Mouse (Mus musculus) hindbrain, embryonic 10.5 days (tissue): ENCODE results near the gene Ndufa9. TPM values are rescaled to one million over a fixed set of nuclear protein-coding genes. Genes with fewer than 3 reads are reported as not detected.

Experiments used
- DNase-seq: peaks from one replicate; pipeline ENCODE4 v3.0.0-alpha.2; 2017; ENCODE audit warnings: low spot score
- H3K27ac ChIP-seq: fragments of 300-500 bp; sonication (generic); 2 replicates; pipeline ENCODE4 v1.5.1; 2016; ENCODE audit warnings: mild to moderate bottlenecking, moderate library complexity
- H3K27me3 ChIP-seq: fragments of 300-500 bp; sonication (generic); 2 replicates; pipeline ENCODE4 v1.6.1; 2016; ENCODE audit warnings: mild to moderate bottlenecking; ENCODE audit not compliant: poor library complexity, insufficient read depth, severe bottlenecking
- H3K36me3 ChIP-seq: fragments of 300-500 bp; sonication (generic); 2 replicates; pipeline ENCODE4 v1.6.1; 2016; ENCODE audit warnings: mild to moderate bottlenecking, moderate library complexity
- H3K4me1 ChIP-seq: fragments of 300-500 bp; sonication (generic); replicated peaks from 2 replicates; pipeline ENCODE4 v1.6.1; 2016; ENCODE audit warnings: mild to moderate bottlenecking
- H3K4me3 ChIP-seq: fragments of 300-500 bp; sonication (generic); 2 replicates; pipeline ENCODE4 v1.5.1; 2016; ENCODE audit warnings: mild to moderate bottlenecking, moderate library complexity
- H3K9me3 ChIP-seq: fragments of 300-500 bp; sonication (generic); 2 replicates; pipeline ENCODE4 v1.6.1; 2016; ENCODE audit warnings: mild to moderate bottlenecking, moderate library complexity
- WGBS: fragments of 180-500 bp; shearing (Covaris S2); methylation state at CpG from one replicate; pipeline ENCODE4 v1.1.7; 2016; 5-methylcytosine and 5-hydroxymethylcytosine counted together
- polyA plus RNA-seq: library from polyadenylated mRNA; unstranded; fragments of >200 nt; fragmentation: Nextera tagmentation; extraction: Ambion mirVana; gene quantifications from 2 replicates; pipeline ENCODE4 v1.2.1, GENCODE M21; 2016

Ndufa9 gene
- polyA plus RNA-seq, 1 experiment from 2014 or later = 192 TPM

DNA sequence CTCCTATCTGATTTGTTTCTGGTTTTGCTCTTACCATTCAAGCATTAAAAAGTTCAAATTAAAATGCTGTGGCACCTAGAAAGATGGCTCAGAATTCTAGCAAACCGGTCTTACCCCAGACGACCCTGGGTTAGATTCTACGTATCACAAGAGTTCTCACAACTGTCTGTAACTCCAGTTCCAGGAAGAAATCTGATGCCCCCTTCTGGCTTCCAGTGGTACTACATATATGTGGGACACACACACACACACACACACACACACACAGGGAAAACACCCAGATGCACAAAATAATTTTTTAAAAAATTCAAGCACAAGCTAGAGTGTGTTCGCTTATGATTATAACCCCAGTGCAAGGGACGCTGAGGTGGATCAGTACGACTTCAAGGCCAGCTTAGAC lies 55.2 kb downstream of the Ndufa9 start:
- no peaks in the 10 kb centered on the region for H3K27me3 ChIP-seq
- H3K4me1 ChIP-seq = no peaks in the 10 kb centered on the region
- no peaks in the 10 kb centered on the region for H3K9me3 ChIP-seq
- H3K27ac ChIP-seq = no peak overlapping the region
- 92% methylated on average over 6 of the region's 6 CpGs for WGBS
- DNase-seq = no peak
- H3K4me3 ChIP-seq = no peak overlapping the region
- no peaks in the 10 kb centered on the region for H3K36me3 ChIP-seq

DNA sequence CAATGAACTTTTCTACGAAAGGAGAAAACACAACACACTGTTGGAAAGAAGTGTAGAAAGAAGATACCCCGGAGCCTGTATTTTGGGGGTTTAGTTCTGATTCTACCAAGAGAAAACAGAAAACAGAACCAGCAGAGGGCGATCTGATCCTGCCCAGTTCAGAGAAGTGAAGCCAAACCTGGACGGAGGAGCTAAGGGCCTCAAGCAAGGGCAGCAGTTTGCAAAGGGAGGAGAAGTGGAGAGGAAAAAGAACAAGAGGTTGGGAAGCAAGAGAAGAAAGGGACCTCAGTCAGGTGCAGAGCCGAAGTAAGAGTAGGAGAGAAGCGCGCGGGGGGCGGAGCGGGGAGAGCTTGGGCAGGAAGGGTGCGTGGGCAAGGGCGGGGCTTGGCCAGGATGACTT lies 57.0 kb downstream of the Ndufa9 start:
- Histone ChIP-seq H3K27ac (no peak overlapping the region), H3K27me3 (no peaks in the 10 kb centered on the region), H3K36me3 (no peaks in the 10 kb centered on the region), H3K4me1 (no peaks in the 10 kb centered on the region), H3K4me3 (peak overlapping the region; percentile 32; the same call in 1 of the 2 replicates), H3K9me3 (no peaks in the 10 kb centered on the region)
- DNase-seq = peak; percentile 18
- 34% methylated on average over 12 of the region's 12 CpGs for WGBS

DNA sequence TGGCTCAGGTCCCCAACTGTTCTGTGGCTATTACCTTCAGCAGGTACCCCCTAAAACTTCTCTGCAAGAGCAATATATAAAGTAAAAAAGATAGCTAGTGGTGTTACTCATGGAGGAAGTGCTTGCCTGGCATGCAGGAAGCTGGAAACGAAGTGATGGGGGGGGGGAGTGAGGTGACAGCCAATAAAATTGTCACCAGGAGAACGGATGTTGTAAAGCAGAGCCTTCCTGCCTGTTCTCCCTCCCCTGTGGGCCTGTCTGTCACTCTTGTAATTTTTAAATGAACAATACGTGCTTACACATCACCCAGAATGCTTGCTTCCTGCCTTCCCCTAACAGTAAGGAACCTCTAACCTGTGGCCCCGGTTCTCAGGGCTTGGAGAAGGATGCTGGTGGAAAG lies 57.4 kb downstream of the Ndufa9 start:
- 58% methylated on average over 4 of the region's 4 CpGs for WGBS
- H3K27me3 ChIP-seq = no peaks in the 10 kb centered on the region
- no peak overlapping the region for H3K4me3 ChIP-seq
- H3K9me3 ChIP-seq = no peaks in the 10 kb centered on the region
- H3K27ac ChIP-seq = no peak overlapping the region
- DNase-seq = no peak
- no peaks in the 10 kb centered on the region for H3K36me3 ChIP-seq
- H3K4me1 ChIP-seq = no peaks in the 10 kb centered on the region

DNA sequence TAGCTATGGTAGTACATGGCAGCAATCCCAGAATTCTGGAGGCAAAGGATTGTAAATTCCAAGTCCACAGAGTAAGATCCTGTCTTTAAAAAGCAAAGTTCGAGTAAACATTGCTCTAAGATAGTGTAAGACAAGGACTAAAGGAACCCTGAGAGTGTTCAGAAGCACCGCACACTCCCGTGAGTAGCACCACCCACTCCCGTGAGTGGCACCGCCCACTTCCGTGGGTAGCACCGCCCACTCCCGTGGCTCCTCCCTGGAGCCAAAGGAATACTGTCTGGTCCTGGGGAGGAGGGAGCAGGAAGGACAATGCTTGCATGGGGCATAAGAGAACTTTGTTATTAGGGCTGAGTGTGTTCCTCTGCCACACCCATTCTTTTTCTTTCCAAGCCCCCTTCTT lies 60.1 kb downstream of the Ndufa9 start:
- Histone ChIP-seq H3K27ac (no peak overlapping the region), H3K9me3 (no peaks in the 10 kb centered on the region), H3K4me1 (no peaks in the 10 kb centered on the region), H3K36me3 (no peaks in the 10 kb centered on the region), H3K27me3 (no peaks in the 10 kb centered on the region), H3K4me3 (no peak overlapping the region)
- DNase-seq = no peak
- 82% methylated on average over 8 of the region's 8 CpGs for WGBS

DNA sequence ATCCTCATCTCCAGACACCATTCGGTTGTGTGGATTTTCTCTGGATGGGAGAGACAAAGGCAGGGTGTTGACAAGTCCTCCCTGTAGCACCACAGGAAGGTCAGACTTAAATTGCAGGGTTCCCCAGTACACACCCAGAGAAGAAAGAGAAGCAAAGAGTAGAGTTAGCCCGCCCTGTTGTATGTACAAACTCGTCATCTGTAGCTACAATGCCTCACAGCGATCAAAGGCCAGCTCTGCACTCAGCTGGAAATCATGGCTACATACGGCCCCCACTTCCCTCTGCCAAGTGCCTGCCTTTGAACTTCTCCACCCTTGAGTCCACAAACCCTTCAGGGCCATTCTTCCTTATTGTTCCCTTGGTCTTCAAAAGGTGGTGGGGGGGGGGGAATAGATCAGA lies 64.7 kb downstream of the Ndufa9 start:
- 57% methylated on average over 5 of the region's 5 CpGs for WGBS
- Histone ChIP-seq H3K4me1 (no peaks in the 10 kb centered on the region), H3K4me3 (no peak overlapping the region), H3K36me3 (no peaks in the 10 kb centered on the region), H3K27me3 (no peaks in the 10 kb centered on the region), H3K27ac (no peak overlapping the region), H3K9me3 (no peaks in the 10 kb centered on the region)
- DNase-seq = no peak

DNA sequence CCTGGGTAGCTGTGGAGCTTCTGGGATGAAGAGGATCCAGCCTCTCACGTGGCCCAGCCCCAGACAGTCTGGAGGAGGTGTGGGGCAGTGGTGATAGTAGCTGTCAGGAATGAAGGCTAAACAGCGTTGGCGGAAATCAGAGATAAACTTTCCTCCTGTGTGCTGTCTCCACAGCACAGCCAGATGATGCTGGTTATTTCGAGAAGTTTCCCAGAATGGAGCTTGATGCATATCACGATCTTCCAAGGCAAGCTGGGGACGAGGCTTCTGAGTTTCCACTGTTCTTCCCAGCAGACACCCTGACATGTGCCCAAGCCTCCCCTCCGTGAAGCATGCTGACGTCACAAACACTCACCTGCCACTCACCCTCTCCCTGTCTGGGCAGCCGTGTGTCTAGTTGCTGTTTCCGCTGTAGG lies 65.3 kb downstream of the Ndufa9 start:
- H3K9me3 ChIP-seq = no peaks in the 10 kb centered on the region
- 65% methylated on average over 10 of the region's 10 CpGs for WGBS
- H3K4me1 ChIP-seq = no peaks in the 10 kb centered on the region
- H3K27me3 ChIP-seq = no peaks in the 10 kb centered on the region
- H3K36me3 ChIP-seq = no peaks in the 10 kb centered on the region
- H3K27ac ChIP-seq = no peak overlapping the region
- DNase-seq = no peak
- no peak overlapping the region for H3K4me3 ChIP-seq

DNA sequence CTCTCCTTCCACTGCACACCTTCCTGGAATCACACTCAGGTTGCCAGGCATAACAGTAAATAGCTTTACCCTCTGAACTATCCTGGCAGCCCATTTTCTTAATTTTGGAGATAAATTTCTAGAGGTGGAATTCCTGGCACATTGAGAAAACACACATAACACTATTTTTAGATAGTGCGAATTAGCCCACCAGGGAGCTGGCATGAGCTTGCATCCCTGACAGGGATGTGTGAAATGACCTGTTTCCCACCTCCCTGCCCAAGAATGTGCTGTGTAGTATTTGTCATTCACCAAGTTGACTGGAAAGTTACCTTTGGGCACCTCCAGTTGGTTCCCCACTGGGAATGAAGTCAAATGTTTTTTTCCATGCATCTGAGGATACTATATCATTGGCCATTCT lies 65.9 kb downstream of the Ndufa9 start:
- Histone ChIP-seq H3K4me3 (no peak overlapping the region), H3K27me3 (no peaks in the 10 kb centered on the region), H3K36me3 (no peaks in the 10 kb centered on the region), H3K27ac (no peak overlapping the region), H3K4me1 (no peaks in the 10 kb centered on the region), H3K9me3 (no peaks in the 10 kb centered on the region)
- WGBS = 87% methylated on average over 1 of the region's 1 CpGs
- DNase-seq = no peak

DNA sequence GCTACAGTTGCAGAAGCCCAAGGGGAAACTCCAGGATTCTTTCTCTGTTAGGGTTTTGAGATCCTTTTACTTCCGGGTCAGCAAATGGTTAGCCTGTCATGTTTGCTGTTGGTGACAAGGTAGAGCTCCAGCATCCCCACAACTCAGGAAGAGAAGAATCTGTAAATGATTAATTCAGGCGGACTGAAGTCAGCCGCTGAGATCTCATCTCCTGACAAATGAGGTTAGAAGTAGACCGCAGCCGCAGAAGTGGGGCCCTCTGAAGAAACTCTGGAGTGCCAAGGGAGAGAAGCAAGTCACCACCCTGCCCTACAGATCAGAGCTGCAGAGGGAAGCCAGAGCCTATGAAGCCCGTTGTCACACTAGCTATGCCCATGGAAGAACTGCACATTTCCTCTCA lies 71.0 kb downstream of the Ndufa9 start:
- H3K4me1 ChIP-seq = no peaks in the 10 kb centered on the region; the same call in 1 of the 2 replicates
- H3K36me3 ChIP-seq = no peaks in the 10 kb centered on the region
- no peak overlapping the region for H3K4me3 ChIP-seq
- H3K27me3 ChIP-seq = no peaks in the 10 kb centered on the region
- 81% methylated on average over 6 of the region's 6 CpGs for WGBS
- no peak for DNase-seq
- H3K27ac ChIP-seq = no peak overlapping the region
- no peaks in the 10 kb centered on the region for H3K9me3 ChIP-seq

DNA sequence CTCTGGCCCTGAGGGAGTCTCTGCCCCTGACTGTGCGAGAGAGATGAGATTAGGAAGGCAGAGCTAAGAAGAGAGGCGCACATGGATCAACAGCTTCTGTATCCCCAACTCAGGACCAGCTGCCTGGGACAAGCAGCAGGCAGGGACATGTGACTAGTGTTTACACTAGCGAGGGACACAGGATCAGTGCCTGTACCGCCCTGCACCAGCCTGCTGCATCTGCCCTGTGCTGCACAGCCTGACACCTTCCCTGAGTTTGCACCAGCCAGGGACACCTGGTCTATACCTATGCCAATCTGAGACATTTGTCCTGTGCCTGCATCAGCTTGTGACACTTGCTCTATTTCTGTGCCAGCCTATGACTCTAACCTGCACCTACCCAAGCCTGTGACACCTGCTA lies 75.1 kb downstream of the Ndufa9 start:
- 59% methylated on average over 4 of the region's 4 CpGs for WGBS

DNA sequence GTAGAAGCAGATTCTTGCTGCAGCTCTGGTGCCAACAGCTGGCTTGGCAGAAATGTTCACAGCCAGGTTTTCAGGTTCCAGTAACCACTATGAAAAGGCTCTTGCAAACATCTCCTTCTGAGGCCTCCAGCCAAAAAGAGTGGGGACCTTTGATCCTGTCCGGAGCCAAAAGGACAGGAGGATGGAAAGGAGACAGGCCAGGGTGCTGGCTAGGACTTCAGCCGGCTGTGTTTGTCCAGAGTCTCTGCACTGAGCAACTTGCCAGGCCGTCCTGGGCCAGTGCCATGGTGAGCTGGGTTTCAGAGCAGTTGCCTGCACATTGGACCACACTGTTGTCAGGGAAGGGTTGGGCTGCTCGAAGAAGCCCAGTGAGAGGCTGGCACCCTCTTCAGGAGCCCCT lies 76.6 kb downstream of the Ndufa9 start:
- Histone ChIP-seq H3K9me3 (no peaks in the 10 kb centered on the region), H3K36me3 (no peaks in the 10 kb centered on the region), H3K4me3 (no peak overlapping the region), H3K4me1 (peaks cover 26% of the 10 kb centered on the region), H3K27ac (peak overlapping the region; percentile 40; the same call in 1 of the 2 replicates), H3K27me3 (no peaks in the 10 kb centered on the region)
- WGBS = 82% methylated on average over 4 of the region's 4 CpGs
- DNase-seq = no peak

More for the DNA sequence above, 75.1 kb downstream of the Ndufa9 start:
- H3K27ac ChIP-seq = peak overlapping the region; percentile 16; the same call in 1 of the 2 replicates
- H3K36me3 ChIP-seq = no peaks in the 10 kb centered on the region
- H3K4me3 ChIP-seq = no peak overlapping the region
- no peaks in the 10 kb centered on the region for H3K27me3 ChIP-seq
- H3K4me1 ChIP-seq = peaks cover 11% of the 10 kb centered on the region
- no peak for DNase-seq
- no peaks in the 10 kb centered on the region for H3K9me3 ChIP-seq

Other genes starting within 250 kb of the Ndufa9 start
- gene Kcna1, start 202.8 kb downstream of the Ndufa9 start, polyA plus RNA-seq = 0.64 and 0.83 TPM in 2 replicates
- 5.7 and 6.7 TPM in 2 replicates for gene Kcna6, start 108.5 kb downstream of the Ndufa9 start, polyA plus RNA-seq
- gene Akap3, start 4.0 kb upstream of the Ndufa9 start, polyA plus RNA-seq = 0.24 TPM in 1 of 2 replicates, not detected in the other
- gene Dyrk4, start 72.7 kb upstream of the Ndufa9 start, polyA plus RNA-seq = 0.10 TPM in 1 of 2 replicates, not detected in the other
- 70.6 and 72.8 TPM in 2 replicates for gene Rad51ap1, start 90.5 kb upstream of the Ndufa9 start, polyA plus RNA-seq
- 15.1 and 17.2 TPM in 2 replicates for gene D6Wsu163e, start 90.8 kb upstream of the Ndufa9 start, polyA plus RNA-seq
- not detected in 2 replicates for gene Fgf6, start 166.4 kb upstream of the Ndufa9 start, polyA plus RNA-seq
- gene Fgf23, start 223.8 kb upstream of the Ndufa9 start, polyA plus RNA-seq = 0.08 and 0.11 TPM in 2 replicates